Mouse (Mus musculus) T-helper 17 cell (primary cell): ENCODE results near the gene Tctn1.

ENCODE experiments used
- in situ Hi-C, 2 experiments: fragments of 300-600 bp; cut with MboI, MseI; formaldehyde crosslinking; loops; 1 replicate in 1 of 2; 2 replicates in 1 of 2; pipeline ENCODE4 v1.15.1; 2025; ENCODE audit warnings: high pct_unique_total_duplicates in 2 of 2

Tctn1 gene

GRCm38 (mm10) chr5:122285767-122286150 is 21.5 kb upstream of the Tctn1 start:
- in situ Hi-C loops = no loop called here

DNA sequence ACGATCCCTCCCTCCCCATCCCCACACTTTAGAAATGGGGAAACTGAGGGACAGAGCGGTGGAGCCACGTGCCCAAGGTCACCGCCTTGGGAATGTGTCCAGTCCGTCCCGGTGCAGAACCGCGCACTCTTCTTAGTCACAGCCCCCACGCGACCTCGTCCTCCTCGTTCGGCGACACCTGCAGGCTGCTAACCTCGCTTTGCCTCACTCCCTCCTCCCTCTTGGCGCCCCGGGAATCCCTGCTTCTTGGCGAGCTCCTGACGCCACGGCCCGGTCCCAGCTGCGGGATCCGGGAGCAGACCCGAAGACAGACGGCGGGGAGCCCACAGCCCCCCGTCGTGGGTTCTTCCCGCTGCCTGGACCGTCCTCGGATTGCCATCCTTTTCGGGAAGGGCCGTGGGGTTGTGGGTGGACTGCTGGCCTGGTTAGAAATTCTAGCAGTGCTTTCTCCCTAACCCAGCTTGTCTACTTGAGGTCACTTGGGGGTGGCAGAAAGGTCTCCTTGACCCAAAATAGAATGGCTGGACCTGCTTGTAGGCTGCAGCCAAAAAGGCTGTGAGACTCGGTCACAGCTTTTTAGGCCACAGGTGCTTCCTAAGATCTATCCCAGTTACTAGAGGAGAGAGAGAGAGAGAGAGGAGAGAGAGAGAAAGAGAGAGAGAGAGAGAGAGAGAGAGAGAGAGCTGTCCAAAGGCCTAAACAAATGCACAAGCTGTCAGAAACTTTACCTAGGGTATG is 20.9 kb upstream of the Tctn1 start:
- in situ Hi-C loops = no loop called here

GRCm38 (mm10) chr5:122284183-122285028 is 20.1 kb upstream of the Tctn1 start, which contains the start of gene Pptc7:
Gene Pptc7, plus strand, starts transcription at chr5:122284365.
- in situ Hi-C loops = no loop called here

- in situ Hi-C loops = no loop called here
Observed at GRCm38 (mm10) chr5:122283828-122284182, 19.5 kb upstream of the Tctn1 start.

DNA sequence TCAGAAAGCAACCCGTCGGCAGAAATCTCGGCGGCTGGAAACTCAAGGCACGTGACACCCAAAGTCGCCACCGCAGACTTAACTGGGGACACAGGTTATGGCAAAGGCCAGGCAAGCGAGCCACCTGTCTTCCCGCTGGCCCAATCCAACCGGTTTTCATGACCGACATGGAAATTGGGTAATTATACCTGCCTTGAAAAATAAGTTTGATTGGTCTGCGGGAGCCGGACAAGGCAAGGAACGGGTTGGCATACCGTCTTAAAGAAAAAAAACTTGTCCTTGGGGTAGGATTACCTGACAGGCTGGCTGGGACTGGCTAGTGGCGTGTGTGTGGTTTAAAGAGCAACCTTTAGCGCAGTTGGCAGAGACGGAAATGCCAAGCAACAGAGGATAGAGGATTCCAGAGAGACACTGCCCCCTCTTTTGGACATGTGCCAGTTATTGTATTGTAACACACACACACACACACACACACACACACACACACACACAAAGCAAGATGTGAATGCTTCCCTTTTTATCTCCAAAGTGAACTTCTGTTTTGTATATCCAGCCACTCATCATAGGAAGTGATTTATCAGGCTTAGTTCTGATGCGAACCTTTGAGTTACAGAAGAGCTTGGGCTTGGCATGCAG is 16.7 kb upstream of the Tctn1 start:
- in situ Hi-C loops = no loop called here

DNA sequence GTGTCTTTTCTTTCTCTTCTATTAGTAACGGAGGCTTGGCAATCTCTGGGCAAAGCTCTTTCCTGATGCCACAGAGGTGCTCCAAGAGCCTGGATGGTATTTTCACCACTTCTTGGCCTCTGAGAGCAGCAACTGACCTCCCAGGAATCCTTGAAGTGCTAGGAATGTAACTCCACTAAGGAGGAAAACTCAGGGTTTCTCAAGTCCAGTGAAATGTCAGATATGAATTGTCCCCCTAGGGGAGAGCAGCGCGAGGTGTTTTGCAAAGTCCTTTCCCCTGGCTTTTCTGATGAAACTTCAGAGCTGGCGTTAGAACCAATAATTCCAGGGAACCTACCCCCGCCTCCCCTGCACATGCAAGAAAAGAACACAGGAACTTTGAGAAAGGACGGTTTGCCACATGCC is 16.2 kb upstream of the Tctn1 start:
- in situ Hi-C loops = no loop called here

- in situ Hi-C loops = no loop called here
Observed at GRCm38 (mm10) chr5:122279799-122280421, 15.7 kb upstream of the Tctn1 start.

GRCm38 (mm10) chr5:122278946-122279345 is 14.7 kb upstream of the Tctn1 start:
- in situ Hi-C loops = no loop called here

GRCm38 (mm10) chr5:122274785-122275184 is 10.5 kb upstream of the Tctn1 start:
- in situ Hi-C loops = loop anchor here in 1 of 2 experiments (5.0 kb wide), 1 partner anchor 43 kb away; no protein-coding TSS in a partner anchor

DNA sequence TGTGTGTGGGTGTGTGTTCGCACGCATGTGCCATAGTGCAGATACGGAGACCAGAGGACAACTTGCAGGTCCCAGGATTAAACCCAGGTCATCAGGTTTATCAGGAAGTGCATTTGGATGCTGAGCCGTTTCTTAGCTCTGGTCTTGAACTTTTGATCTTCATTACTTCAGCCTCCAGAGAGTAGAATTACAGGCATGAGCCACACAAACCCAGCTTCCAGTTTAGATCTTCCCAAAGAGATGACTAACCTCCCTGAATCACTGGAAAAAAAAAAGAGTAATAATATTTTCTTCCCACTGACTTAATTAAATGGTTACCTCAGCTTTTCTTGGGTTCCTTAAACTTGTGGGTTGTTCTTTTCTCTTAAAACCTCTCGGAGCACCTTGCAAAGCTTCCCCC is 8.6 kb upstream of the Tctn1 start:
- in situ Hi-C loops = loop anchor here in 1 of 2 experiments (5.0 kb wide), 1 partner anchor 44 kb away; no protein-coding TSS in a partner anchor

GRCm38 (mm10) chr5:122268858-122269604 is 4.8 kb upstream of the Tctn1 start:
- in situ Hi-C loops = loop anchor here (5.0 to 10.0 kb wide), 2 partner anchors 73 to 76 kb away; no protein-coding TSS in a partner anchor

- in situ Hi-C loops = loop anchor here (5.0 to 10.0 kb wide), 2 partner anchors 74 to 77 kb away; no protein-coding TSS in a partner anchor
Observed at GRCm38 (mm10) chr5:122267899-122268298, 3.6 kb upstream of the Tctn1 start.

GRCm38 (mm10) chr5:122267136-122267535 is 2.9 kb upstream of the Tctn1 start:
- in situ Hi-C loops = loop anchor here (5.0 to 10.0 kb wide), 2 partner anchors 75 to 78 kb away; no protein-coding TSS in a partner anchor

- in situ Hi-C loops = loop anchor here (5.0 to 10.0 kb wide), 2 partner anchors 76 to 79 kb away; no protein-coding TSS in a partner anchor
Observed at GRCm38 (mm10) chr5:122265942-122266341, 1.7 kb upstream of the Tctn1 start.

GRCm38 (mm10) chr5:122265187-122265586 is 927 bp upstream of the Tctn1 start:
- in situ Hi-C loops = loop anchor here (5.0 to 10.0 kb wide), 2 partner anchors 77 to 80 kb away; no protein-coding TSS in a partner anchor

GRCm38 (mm10) chr5:122262104-122262503 is 2.2 kb downstream of the Tctn1 start:
- in situ Hi-C loops = loop anchor here in 1 of 2 experiments (10.0 kb wide), 1 partner anchor 83 kb away; no protein-coding TSS in a partner anchor

GRCm38 (mm10) chr5:122258027-122258741 is 6.1 kb downstream of the Tctn1 start:
- in situ Hi-C loops = loop anchor here in 1 of 2 experiments (5.0 kb wide), 1 partner anchor 76 kb away; no protein-coding TSS in a partner anchor

DNA sequence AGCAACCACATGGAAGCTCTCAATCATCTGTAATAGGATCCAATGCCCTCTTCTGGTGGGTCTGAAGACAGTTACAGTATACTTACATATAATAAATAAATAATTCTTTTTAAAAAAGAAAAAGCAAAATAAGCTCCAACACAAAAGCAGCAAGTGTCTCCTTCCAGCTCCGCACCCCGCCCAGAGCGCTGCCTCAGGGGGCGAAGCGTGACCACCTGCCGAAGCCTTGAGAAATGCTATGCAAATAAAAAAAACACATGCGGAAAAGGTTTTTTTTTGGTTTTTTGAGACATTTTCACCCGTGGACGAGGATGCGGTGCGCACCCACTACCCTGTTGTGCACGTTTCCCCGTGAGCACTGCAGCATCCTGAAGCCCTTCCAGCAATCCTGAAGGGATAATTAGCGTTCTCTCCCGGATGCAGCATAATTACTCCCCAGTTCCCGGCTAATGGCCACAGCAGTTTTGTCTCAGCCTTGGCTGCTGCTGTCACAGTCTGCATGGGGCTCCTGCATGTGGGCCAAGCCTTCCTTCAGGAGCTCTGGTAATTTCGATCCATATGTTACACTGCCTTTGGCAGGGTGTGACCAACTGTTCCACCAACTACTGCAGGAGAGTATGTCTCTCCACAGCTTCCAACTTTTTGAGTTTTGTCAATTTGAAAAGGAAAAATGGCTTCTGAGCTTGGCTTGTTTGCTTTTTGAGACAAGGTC is 12.2 kb downstream of the Tctn1 start:
- in situ Hi-C loops = no loop called here

GRCm38 (mm10) chr5:122249281-122249680 is 15.0 kb downstream of the Tctn1 start:
- in situ Hi-C loops = no loop called here
